Mouse (Mus musculus): ENCODE results near the gene D430041D05Rik.

- TF ChIP-seq CTCF (conservative IDR thresholded peaks at IDR 0.05; ENCODE audit: low read length) (no peak), NANOG (IDR thresholded peaks at IDR 0.05; ENCODE audit: borderline replicate concordance, low read length) (peak; percentile 90), POU5F1 (IDR thresholded peaks at IDR 0.05; ENCODE audit: borderline replicate concordance, low read length) (no peak)
These were observed 312.1 kb downstream of the D430041D05Rik start for GRCm38 (mm10) chr2:104098529-104099230.
